Mouse (Mus musculus) c-Kit-negative CD71-positive TER-119-positive erythroid progenitor cells, embryonic 14.5 days (primary cell): ENCODE results near the gene Col1a1.
"Not testable (repeated sequence)": the region's sequence is repeated elsewhere in the genome, so short reads cannot be mapped to it uniquely, and the experiment has no call there.

ENCODE experiments used
- DNase-seq: peaks from one replicate; pipeline ENCODE4 v3.0.0-alpha.2; 2013; ENCODE audit warnings: low read depth, low spot score

The Col1a1 gene

GRCm38 (mm10) chr11:94937787-94938186 lies 1.8 kb downstream of the Col1a1 start:
- DNase-seq = no peak

GRCm38 (mm10) chr11:94938296-94938695 lies 2.3 kb downstream of the Col1a1 start:
- DNase-seq = no peak

GRCm38 (mm10) chr11:94939280-94939679 lies 3.3 kb downstream of the Col1a1 start:
- DNase-seq = no peak

- no peak for DNase-seq
These were observed 5.1 kb downstream of the Col1a1 start for GRCm38 (mm10) chr11:94941121-94941520.

- no peak for DNase-seq
These were observed 5.8 kb downstream of the Col1a1 start for GRCm38 (mm10) chr11:94941776-94942175.

GRCm38 (mm10) chr11:94942282-94943023 lies 6.4 kb downstream of the Col1a1 start:
- DNase-seq = no peak

- no peak for DNase-seq
These were observed 7.0 kb downstream of the Col1a1 start for GRCm38 (mm10) chr11:94943054-94943453.

- no peak for DNase-seq
These were observed 8.3 kb downstream of the Col1a1 start for GRCm38 (mm10) chr11:94944295-94944694.

- no peak for DNase-seq
These were observed 9.2 kb downstream of the Col1a1 start for GRCm38 (mm10) chr11:94945236-94945635.

GRCm38 (mm10) chr11:94952169-94952568 lies 16.1 kb downstream of the Col1a1 start:
- DNase-seq = no peak

- no peak for DNase-seq
These were observed 19.1 kb downstream of the Col1a1 start for GRCm38 (mm10) chr11:94955103-94955502.

GRCm38 (mm10) chr11:94957693-94958064 lies 21.7 kb downstream of the Col1a1 start:
- no peak for DNase-seq

GRCm38 (mm10) chr11:94958065-94958858 lies 22.2 kb downstream of the Col1a1 start:
- DNase-seq = no peak

GRCm38 (mm10) chr11:94962534-94963101 lies 26.6 kb downstream of the Col1a1 start:
- no peak for DNase-seq

GRCm38 (mm10) chr11:94967419-94967818 lies 31.4 kb downstream of the Col1a1 start, which contains the start of gene Hils1:
Hils1 (plus strand) TSS chr11:94967593.
- DNase-seq = no peak

GRCm38 (mm10) chr11:94968187-94968586 lies 32.2 kb downstream of the Col1a1 start:
- DNase-seq = no peak

GRCm38 (mm10) chr11:94969709-94970108 lies 33.7 kb downstream of the Col1a1 start:
- not testable (repeated sequence) for DNase-seq

- peak; percentile 55 for DNase-seq
These were observed 34.4 kb downstream of the Col1a1 start for GRCm38 (mm10) chr11:94970210-94970943.

GRCm38 (mm10) chr11:94971895-94972615 lies 36.0 kb downstream of the Col1a1 start:
- no peak for DNase-seq

GRCm38 (mm10) chr11:94972887-94973286 lies 36.9 kb downstream of the Col1a1 start:
- no peak for DNase-seq

- DNase-seq = no peak
These were observed 37.3 kb downstream of the Col1a1 start for GRCm38 (mm10) chr11:94973313-94973712.
